Mouse (Mus musculus) gastrocnemius, adult 8-10 months (tissue): ENCODE measurements around the gene Plaur. TPM values are rescaled to one million over a fixed set of nuclear protein-coding genes. Genes with fewer than 3 reads are reported as not detected.
"Not testable (repeated sequence)": the region's sequence is repeated elsewhere in the genome, so short reads cannot be mapped to it uniquely, and the experiment has no call there.

Experiments used
- DNase-seq, 2 experiments: peaks; one replicate each; pipeline ENCODE4 v3.0.0; 2022; ENCODE audit warnings: low spot score in 2 of 2
- total RNA-seq, 4 experiments: library from RNA; stranded (reverse); gene quantifications; 2 replicates each; pipeline ENCODE4 v1.2.4; 2022

Plaur gene
- total RNA-seq, 4 experiments from 2014 or later, result 0.41 to 0.92 (median 0.63) TPM

DNA sequence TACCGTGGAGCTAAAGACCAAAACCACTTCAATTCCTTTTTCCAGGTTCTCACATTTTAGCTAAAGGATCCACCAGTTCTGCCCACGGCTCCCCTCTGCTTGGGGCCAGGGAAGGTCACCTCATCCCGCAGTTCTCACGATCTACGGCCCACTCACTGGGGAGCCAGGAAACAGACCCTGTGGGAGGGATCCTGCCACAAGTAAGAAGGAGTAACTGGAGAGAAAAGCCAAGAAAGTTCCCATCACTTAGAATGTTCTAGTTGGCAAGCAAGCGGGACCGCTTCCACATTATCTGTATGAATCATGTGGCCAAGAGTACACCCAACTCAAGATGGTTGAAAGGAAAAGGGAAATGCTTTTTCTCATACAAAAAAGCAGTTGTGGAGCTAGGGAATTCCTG lies 14.6 kb downstream of the Plaur start:
- no peak for DNase-seq

DNA sequence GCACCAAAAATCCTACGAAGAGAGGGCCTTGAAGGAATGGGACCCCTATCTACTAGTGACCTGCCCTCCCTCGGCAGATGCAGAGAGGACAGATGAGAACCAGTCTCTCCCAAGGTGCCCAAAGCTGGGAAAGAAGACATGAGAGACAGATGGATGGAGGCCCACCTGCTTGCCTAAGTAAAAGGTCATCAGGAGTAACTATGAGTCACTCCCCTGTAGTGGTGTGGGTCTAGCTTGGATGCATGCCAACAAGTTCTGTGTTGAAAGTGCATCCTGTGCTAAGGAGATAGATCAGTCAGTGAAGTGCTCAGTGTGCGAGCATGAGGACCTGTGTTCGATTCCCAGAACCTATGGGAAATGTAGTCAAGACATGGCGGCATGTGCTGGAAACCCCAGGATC lies 16.6 kb downstream of the Plaur start:
- DNase-seq, result no peak

- no peak for DNase-seq
Observed at GRCm38 (mm10) chr7:24479685-24480084, 17.4 kb downstream of the Plaur start.

DNA sequence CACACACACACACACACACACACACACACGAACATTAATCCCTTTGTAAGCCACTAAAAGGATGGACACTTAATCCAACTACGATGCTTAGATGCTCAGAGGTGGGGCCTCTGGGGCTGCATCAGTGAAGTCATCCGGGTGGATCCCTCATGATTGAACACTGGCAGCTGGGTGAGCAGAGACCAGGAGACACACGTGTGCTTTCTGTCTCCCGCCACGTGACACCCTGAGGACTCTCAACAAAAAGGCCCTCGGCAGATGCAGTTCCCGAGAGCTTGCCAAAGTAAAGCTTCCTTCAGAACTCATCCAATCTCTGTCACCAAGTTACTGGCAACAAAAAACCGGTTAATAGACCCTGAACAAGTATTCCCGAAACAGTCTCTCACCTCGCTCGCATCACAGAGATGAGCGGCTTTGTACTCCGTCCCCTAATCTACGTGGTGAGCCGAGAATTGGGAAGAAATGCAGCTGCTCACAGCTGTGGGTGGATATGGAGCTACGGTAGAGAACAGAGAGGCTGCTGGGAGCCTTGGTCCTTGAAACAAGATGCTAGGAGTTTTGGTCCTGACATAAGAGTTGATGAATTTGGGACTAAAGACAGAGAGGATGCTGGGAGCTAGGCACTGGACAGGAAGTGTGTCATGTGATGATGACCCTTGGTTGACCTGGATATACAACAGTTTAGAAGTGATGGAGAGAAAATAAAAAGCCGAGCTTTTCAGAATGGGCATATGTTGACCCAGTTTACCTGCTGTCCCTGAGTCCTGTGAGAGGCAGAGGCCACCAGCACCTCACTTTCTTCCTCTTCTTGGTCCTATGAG lies 18.0 kb downstream of the Plaur start:
- DNase-seq, result peak; percentile 25 to 31

DNA sequence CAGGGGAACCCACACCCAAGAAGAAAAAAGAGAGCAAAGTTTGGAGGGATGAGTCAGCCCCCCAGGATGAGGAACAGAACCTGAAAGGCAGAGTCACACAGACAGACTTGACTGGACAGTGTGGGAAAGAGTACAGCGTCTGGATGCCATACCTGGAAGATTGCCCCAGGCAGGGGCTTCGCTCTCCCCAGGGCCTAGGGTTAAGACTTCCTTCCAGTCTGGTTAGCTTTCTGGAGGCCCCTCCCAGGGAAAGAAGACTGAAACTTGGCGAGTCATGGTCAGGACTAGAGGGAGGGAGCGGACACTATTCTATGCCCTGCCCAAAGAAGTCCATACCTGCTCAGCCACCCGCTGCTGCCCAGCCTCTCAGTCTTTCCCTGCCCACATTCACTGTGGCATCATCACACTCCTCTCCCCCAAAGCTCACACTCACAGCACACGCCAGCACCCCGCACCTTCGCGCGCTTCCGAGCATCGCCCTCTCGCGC lies 18.7 kb downstream of the Plaur start:
- DNase-seq, result no peak

DNA sequence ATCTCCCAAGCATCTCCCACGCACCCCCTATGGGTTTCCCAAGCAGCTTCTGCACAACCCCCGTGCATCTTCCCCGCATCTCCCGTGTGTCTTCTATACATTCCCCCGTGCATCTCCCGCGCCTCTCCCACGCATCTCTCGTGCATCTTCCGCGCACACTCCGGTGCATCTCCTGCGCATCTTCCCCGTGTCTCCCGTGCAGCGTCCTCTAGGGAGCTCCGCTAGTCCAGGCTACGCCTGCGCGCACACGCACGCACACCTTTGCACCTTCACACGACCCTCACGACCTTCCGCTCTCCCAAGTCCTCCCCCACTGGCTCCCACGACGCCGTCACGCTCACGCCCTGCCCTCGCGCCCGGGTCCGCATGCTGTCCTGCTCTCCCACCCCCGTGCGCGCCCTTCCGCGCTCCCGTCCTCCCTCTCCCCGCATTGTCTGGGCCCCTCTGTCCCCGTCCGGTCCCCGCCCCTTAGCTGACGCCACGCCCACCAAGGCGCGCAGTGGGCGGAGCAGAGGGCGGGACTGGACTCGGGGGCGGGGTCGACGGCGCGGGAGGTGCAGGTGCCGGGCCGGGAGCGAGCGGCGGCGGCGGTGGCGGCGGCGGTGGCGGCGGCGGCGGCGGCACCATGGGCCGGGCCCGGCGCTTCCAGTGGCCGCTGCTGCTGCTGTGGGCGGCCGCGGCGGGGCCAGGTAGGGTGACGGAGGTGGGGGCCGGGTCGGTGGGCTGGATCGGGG lies 19.4 kb downstream of the Plaur start, which contains the start of gene Cadm4:
Gene Cadm4, plus strand, starts transcription at position 550 of the 734 bp plus-strand sequence.
- DNase-seq, result peak; percentile 63 to 69

- DNase-seq, result no peak
Observed at GRCm38 (mm10) chr7:24482208-24483020, 20.1 kb downstream of the Plaur start.

DNA sequence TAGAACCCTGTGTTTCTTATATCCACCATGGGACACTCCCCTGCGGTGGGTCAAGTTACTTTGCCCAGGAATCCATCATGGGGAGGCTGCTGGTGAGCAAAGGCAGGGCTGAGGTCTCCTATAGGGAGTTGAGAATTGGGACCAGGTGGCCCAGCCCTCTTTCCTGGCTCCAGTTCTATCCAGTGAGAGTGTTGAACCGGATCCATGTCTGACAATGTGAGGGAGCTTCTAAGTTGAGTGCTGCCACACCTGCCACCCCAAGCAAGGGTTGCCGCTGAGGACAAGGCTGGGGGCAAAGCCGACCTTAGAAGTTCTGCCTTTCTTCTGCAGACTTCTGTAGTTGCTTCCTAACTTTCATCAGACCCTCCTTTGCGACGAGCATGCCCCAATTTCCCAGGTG lies 21.0 kb downstream of the Plaur start:
- not testable (repeated sequence) for DNase-seq

DNA sequence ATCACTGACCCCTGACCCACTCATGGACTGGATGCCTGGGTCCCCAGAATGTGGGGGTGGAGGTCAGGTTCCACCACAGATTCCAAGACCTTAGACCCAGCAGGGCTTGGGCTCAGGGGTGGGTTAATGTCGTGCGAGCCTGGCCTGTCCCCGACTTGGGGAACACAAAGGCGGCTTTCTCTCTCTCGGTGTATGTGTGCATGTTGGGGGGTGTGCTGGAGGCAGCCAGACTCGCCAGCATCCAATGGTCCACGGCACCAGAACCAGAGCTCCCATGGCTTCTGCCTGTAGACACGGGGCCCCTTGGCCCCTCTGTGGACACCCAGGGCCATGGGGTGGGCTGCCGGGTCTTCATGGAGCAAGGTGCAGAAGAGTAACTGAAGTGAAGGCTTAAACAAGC lies 23.2 kb downstream of the Plaur start:
- DNase-seq, result no peak

GRCm38 (mm10) chr7:24486654-24487130 lies 24.4 kb downstream of the Plaur start:
- no peak for DNase-seq

DNA sequence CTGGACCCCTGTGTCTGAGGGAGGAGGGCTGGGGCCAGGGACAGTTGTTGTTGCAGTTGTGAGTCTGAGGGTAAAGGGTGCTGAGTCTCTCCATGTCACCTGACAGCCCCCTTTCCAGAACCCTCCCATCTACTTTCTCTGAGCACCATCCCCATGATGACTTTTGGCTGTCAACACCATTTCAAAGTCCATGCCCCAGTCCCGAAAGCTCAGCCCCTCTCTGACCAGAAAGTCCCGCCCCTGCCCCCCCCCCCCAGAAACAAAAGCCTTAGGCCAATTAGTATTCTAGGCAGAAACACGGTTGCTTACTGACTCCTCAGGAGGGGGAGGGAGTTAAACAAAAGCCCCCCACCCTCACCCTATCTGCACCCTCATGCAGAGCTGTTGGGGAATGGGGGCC lies 25.1 kb downstream of the Plaur start:
- no peak for DNase-seq

- no peak for DNase-seq
Observed at GRCm38 (mm10) chr7:24488303-24488702, 26.0 kb downstream of the Plaur start.

GRCm38 (mm10) chr7:24499856-24500577 lies 37.7 kb downstream of the Plaur start:
- DNase-seq, result no peak

DNA sequence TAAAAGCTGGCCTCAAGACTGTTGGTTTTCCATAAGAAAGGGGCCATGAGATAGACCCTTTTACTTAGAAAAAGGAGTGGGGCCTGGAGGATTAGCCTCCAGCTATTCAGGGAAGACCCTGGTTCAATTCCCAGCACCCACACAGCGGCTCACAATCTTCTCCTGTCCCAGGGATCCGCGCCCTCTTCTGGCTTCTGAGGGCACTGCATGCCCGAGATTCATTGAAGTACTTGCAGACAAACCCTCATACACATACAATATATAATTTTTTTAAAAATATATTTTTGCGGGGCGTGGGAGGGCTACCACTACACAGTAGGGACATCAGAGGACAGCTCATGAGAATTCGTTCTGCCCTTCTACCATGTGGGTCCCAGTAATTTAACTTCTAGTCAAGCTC lies 38.6 kb downstream of the Plaur start:
- DNase-seq, result no peak

- no peak for DNase-seq
Observed at GRCm38 (mm10) chr7:24501492-24501891, 39.2 kb downstream of the Plaur start.

- no peak for DNase-seq
Observed at GRCm38 (mm10) chr7:24504004-24504403, 41.7 kb downstream of the Plaur start.

- DNase-seq, result no peak
Observed at GRCm38 (mm10) chr7:24504868-24505267, 42.6 kb downstream of the Plaur start.

DNA sequence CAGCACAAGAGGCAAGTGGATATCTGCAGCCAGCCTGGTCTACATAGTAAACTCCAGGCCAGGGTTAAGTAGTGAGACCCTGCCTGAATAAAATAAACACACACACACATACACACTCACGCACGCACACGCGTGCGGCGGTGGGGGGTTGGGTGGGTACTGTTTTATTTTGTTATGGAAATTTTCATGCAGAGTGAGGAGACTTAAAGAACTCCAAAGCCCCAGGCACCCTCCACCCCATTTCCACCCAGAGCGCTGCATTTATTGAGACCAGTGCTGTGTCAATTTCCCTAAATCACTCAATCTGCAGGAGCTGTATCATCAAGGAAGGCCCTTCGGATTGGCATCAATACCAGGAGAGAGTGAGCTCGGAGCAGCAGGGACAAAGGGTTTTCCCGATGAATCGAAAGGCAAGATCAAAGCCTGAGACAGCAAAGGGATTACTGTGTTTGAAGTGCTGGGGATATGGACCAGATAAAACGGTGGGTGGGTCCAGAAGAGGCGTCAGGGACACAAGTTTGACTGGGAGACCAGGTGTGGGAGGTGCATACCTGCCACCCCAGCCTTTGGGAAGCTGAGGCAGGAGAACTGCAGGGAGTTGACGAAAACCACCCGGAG lies 43.3 kb downstream of the Plaur start:
- no peak for DNase-seq

- DNase-seq, result no peak
Observed at GRCm38 (mm10) chr7:24506065-24506459, 43.8 kb downstream of the Plaur start.

- DNase-seq, result peak; percentile 17 to 23
Observed at GRCm38 (mm10) chr7:24506476-24506837, 44.2 kb downstream of the Plaur start.
